Mouse (Mus musculus) neural tube, embryonic 14.5 days (tissue): Measurements from ENCODE around the gene Hoxc9. TPM values are rescaled to one million over a fixed set of nuclear protein-coding genes. Genes with fewer than 3 reads are reported as not detected.

Source experiments
- ATAC-seq: fragments of 200-750 bp; cut with Nextera tagmentation; 2 replicates; pipeline ENCODE4 v1.8.0; 2017; ENCODE audit warnings: low read depth, mild to moderate bottlenecking, moderate TSS enrichment, moderate library complexity
- H3K27ac ChIP-seq: fragments of 300-500 bp; sonication (generic); 2 replicates; pipeline ENCODE4 v1.5.1; 2014; ENCODE audit warnings: low read depth, mild to moderate bottlenecking, control low read depth, low read length, moderate library complexity, mixed read lengths
- H3K27me3 ChIP-seq: fragments of 300-500 bp; sonication (generic); 2 replicates; pipeline ENCODE4 v1.6.1; 2014; ENCODE audit warnings: low read length; ENCODE audit not compliant: control insufficient read depth, insufficient read depth
- H3K36me3 ChIP-seq: fragments of 300-500 bp; sonication (generic); 2 replicates; pipeline ENCODE4 v1.6.1; 2014; ENCODE audit warnings: low read length, mixed read lengths; ENCODE audit not compliant: control insufficient read depth, insufficient read depth
- H3K4me1 ChIP-seq: fragments of 300-500 bp; sonication (generic); 2 replicates; pipeline ENCODE4 v1.6.1; 2014; ENCODE audit warnings: low read length; ENCODE audit not compliant: control insufficient read depth, insufficient read depth
- H3K4me2 ChIP-seq: fragments of 300-500 bp; sonication (generic); 2 replicates; pipeline ENCODE4 v1.6.1; 2014; ENCODE audit warnings: mild to moderate bottlenecking, low read depth, low read length, control low read depth
- H3K4me3 ChIP-seq: fragments of 300-500 bp; sonication (generic); 2 replicates; pipeline ENCODE4 v1.5.1; 2014; ENCODE audit warnings: low read depth, low read length, control low read depth, mixed read lengths
- H3K9ac ChIP-seq: fragments of 300-500 bp; sonication (generic); replicated peaks from 2 replicates; pipeline ENCODE4 v1.6.1; 2014; ENCODE audit warnings: low read depth, mild to moderate bottlenecking, control low read depth, low read length, mixed read lengths
- H3K9me3 ChIP-seq: fragments of 300-500 bp; sonication (generic); 2 replicates; pipeline ENCODE4 v1.6.1; 2016; ENCODE audit warnings: low read length; ENCODE audit not compliant: control insufficient read depth
- WGBS: fragments of 180-500 bp; shearing (Covaris S2); extraction: QIAGEN DNeasy Blood & Tissue Kit; methylation state at CpG from one replicate; pipeline ENCODE4 v1.1.7; 2014; 5-methylcytosine and 5-hydroxymethylcytosine counted together
- polyA plus RNA-seq: library from polyadenylated mRNA; unstranded; fragments of >200 nt; fragmentation: Nextera tagmentation; extraction: Ambion mirVana; gene quantifications from 2 replicates; pipeline ENCODE4 v1.2.1, GENCODE M21; 2014

Gene Hoxc9
- 46.9 and 49.8 TPM in 2 replicates for polyA plus RNA-seq

- Histone ChIP-seq H3K36me3 (no peaks in the 10 kb centered on the region), H3K27me3 (no peaks in the 10 kb centered on the region), H3K9ac (peak within 1 kb of the TSS; percentile 100), H3K4me1 (peaks cover 8% of the 10 kb centered on the region), H3K4me3 (peak within 1 kb of the TSS; percentile 87), H3K4me2 (peak within 1 kb of the TSS; percentile 94), H3K27ac (peak within 1 kb of the TSS; percentile 99), H3K9me3 (no peaks in the 10 kb centered on the region)
- 1% methylated on average over 19 of the region's 20 CpGs for WGBS
- no peak for ATAC-seq
Observed at GRCm38 (mm10) chr15:102976171-102976570, at the start of gene Hoxc9. Gene Hoxc9 (plus strand): TSS chr15:102976439.

GRCm38 (mm10) chr15:102927032-102927645, 49.1 kb upstream of the Hoxc9 start:
- ATAC-seq, result no peak
- H3K4me2 ChIP-seq, result peak overlapping the region; percentile 27; the same call in 1 of the 2 replicates
- H3K9me3 ChIP-seq, result no peaks in the 10 kb centered on the region
- H3K4me3 ChIP-seq, result peak overlapping the region; percentile 6; the same call in 1 of the 2 replicates
- H3K4me1 ChIP-seq, result no peaks in the 10 kb centered on the region
- 2% methylated on average over 40 of the region's 40 CpGs for WGBS
- H3K27ac ChIP-seq, result no peak overlapping the region
- H3K36me3 ChIP-seq, result no peaks in the 10 kb centered on the region
- no peak overlapping the region for H3K9ac ChIP-seq
- H3K27me3 ChIP-seq, result peaks cover 66% of the 10 kb centered on the region

GRCm38 (mm10) chr15:102931706-102932358, 44.4 kb upstream of the Hoxc9 start:
- H3K4me3 ChIP-seq, result no peak overlapping the region; the same call in 1 of the 2 replicates
- H3K9me3 ChIP-seq, result no peaks in the 10 kb centered on the region
- 0 out of 2 replicates have a peak, but pooled peaks cover 3% of the 10 kb centered on the region for H3K4me1 ChIP-seq
- WGBS, result under 1% methylated on average over 23 of the region's 23 CpGs
- peaks cover 62% of the 10 kb centered on the region for H3K27me3 ChIP-seq
- no peak overlapping the region; the same call in 1 of the 2 replicates for H3K4me2 ChIP-seq
- H3K36me3 ChIP-seq, result no peaks in the 10 kb centered on the region
- peak; percentile 60; the same call in 1 of the 2 replicates for ATAC-seq
- no peak overlapping the region for H3K9ac ChIP-seq
- no peak overlapping the region for H3K27ac ChIP-seq

GRCm38 (mm10) chr15:102934438-102934837, 41.8 kb upstream of the Hoxc9 start:
- no peak for ATAC-seq
- H3K4me2 ChIP-seq, result peak overlapping the region; percentile 29; the same call in 1 of the 2 replicates
- peak overlapping the region; percentile 29; the same call in 1 of the 2 replicates for H3K9ac ChIP-seq
- 0 out of 2 replicates have a peak, but pooled peaks cover 3% of the 10 kb centered on the region for H3K4me1 ChIP-seq
- peak overlapping the region; percentile 26; the same call in 1 of the 2 replicates for H3K4me3 ChIP-seq
- WGBS, result 2% methylated on average over 12 of the region's 12 CpGs
- H3K36me3 ChIP-seq, result no peaks in the 10 kb centered on the region
- no peaks in the 10 kb centered on the region for H3K9me3 ChIP-seq
- H3K27me3 ChIP-seq, result peaks cover 57% of the 10 kb centered on the region
- H3K27ac ChIP-seq, result peak overlapping the region; percentile 28; the same call in 1 of the 2 replicates

- no peaks in the 10 kb centered on the region for H3K36me3 ChIP-seq
- no peak for ATAC-seq
- peak overlapping the region; percentile 29; the same call in 1 of the 2 replicates for H3K4me2 ChIP-seq
- 0 out of 2 replicates have a peak, but pooled peaks cover 3% of the 10 kb centered on the region for H3K4me1 ChIP-seq
- H3K4me3 ChIP-seq, result peak overlapping the region; percentile 26
- H3K27ac ChIP-seq, result peak overlapping the region; percentile 28; the same call in 1 of the 2 replicates
- peaks cover 57% of the 10 kb centered on the region for H3K27me3 ChIP-seq
- no peaks in the 10 kb centered on the region for H3K9me3 ChIP-seq
- peak overlapping the region; percentile 41 for H3K9ac ChIP-seq
- WGBS, result under 1% methylated on average over 25 of the region's 27 CpGs
Observed at GRCm38 (mm10) chr15:102934897-102935296, 41.3 kb upstream of the Hoxc9 start.

- Histone ChIP-seq H3K9ac (peak within 1 kb of the TSS; percentile 47), H3K27me3 (peaks cover 58% of the 10 kb centered on the region), H3K4me2 (peak within 1 kb of the TSS; percentile 26), H3K27ac (peak within 1 kb of the TSS; percentile 67), H3K9me3 (no peaks in the 10 kb centered on the region), H3K36me3 (no peaks in the 10 kb centered on the region), H3K4me3 (peak within 1 kb of the TSS; percentile 31), H3K4me1 (0 out of 2 replicates have a peak, but pooled peaks cover 3% of the 10 kb centered on the region)
- no peak for ATAC-seq
- under 1% methylated on average over 31 of the region's 31 CpGs for WGBS
Observed at GRCm38 (mm10) chr15:102936279-102936972, 39.8 kb upstream of the Hoxc9 start, which contains the start of gene Hoxc12. Gene Hoxc12 (plus strand): TSS chr15:102936757.

- WGBS, result under 1% methylated on average over 46 of the region's 50 CpGs
- H3K4me3 ChIP-seq, result peak overlapping the region; percentile 31
Observed at GRCm38 (mm10) chr15:102937036-102937666, 39.1 kb upstream of the Hoxc9 start.

More at GRCm38 (mm10) chr15:102937036-102937666, 39.1 kb upstream of the Hoxc9 start:
- Histone ChIP-seq H3K36me3 (no peaks in the 10 kb centered on the region), H3K9me3 (no peaks in the 10 kb centered on the region), H3K27me3 (peaks cover 60% of the 10 kb centered on the region), H3K9ac (peak overlapping the region; percentile 47), H3K4me2 (peak overlapping the region; percentile 26), H3K27ac (peak overlapping the region; percentile 67), H3K4me1 (0 out of 2 replicates have a peak, but pooled peaks cover 3% of the 10 kb centered on the region)
- no peak for ATAC-seq
